Mouse (Mus musculus): Measurements from ENCODE around the gene Gm2a. TPM values are rescaled to one million over a fixed set of nuclear protein-coding genes. Genes with fewer than 3 reads are reported as not detected.
"Not testable (repeated sequence)": the region's sequence is repeated elsewhere in the genome, so short reads cannot be mapped to it uniquely, and the experiment has no call there.

Gm2a gene
- polyA plus RNA-seq, 1 experiment = 53.0 TPM

DNA sequence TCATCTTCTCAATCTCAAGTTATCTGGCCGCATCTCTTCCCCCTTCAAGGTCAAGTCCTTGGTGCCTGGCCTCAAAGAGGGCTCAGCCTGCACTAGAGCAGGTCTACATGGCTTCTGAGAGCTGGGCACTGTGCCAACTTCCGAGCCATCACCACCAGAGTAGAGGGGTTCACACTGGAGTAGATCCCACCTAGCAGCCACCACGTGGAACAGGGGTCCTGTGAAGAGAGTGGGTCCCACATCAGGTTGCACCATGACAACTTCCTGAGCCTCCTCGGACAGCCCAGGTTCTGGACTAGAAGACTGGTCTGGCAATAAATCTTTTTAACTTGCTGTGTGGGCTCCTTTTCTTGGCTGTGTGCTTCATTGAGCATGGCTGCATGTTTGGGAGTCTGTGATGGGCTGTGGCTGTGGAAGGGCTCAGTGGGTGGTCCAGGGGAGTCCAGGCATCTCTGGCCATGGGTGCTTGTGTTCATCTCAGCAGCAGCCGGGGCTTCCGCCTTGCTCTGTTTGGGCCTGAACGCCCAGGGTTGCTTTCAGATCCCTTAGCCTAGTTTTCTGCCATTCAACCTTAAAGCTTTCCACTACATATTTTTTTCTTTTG, 12.8 kb downstream of the Gm2a start:
- DNase-seq = no peak
- Histone ChIP-seq H3K4me1 (ENCODE audit: control insufficient read depth, insufficient read depth, low read length) (no peaks in the 10 kb centered on the region; the same call in 1 of the 2 replicates), H3K27me3 (ENCODE audit: control insufficient read depth, insufficient read depth, low read length) (no peaks in the 10 kb centered on the region), H3K27ac (ENCODE audit: insufficient read depth, low read length) (no peak overlapping the region), H3K4me3 (replicated peaks; ENCODE audit: insufficient read depth, low read depth, low read length) (no peak overlapping the region)
- WGBS = 56% methylated on average over 7 of the region's 7 CpGs
- no peak for TF ChIP-seq CTCF (IDR thresholded peaks at IDR 0.05; ENCODE audit: borderline replicate concordance, insufficient read depth, low read depth, low read length)
- no peak for TF ChIP-seq POLR2A (IDR thresholded peaks at IDR 0.05; ENCODE audit: borderline replicate concordance, insufficient read depth, low read length)

DNA sequence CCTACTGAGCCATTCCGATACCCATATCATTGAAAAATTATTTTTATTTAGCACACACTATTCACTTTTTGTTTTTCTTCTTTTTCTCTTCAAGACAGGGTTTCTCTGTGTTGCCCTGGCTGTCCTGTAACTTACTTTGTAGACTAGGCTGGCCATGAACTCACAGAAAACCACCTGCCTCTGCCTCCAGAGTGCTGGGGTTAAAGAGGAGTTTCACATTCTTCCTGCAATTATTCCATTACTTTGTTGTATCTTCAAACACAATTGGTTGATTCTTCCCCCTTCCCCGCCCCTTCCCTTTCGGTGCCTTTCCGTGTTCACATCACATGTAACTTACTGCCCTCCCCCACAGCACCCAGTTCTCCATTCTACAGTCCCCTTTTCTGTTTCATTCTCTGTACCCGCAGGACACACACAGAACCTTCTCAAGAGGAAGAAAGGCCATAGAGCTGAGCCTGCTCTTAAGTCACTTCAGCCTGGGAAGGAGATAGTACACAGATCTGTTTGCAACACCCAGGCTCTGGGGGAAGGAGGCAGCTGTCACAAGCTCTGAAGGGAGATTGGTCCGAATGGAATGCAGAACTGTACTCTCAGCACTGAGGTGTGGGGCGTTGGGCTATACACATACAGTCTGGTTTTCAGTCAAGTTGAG, 15.4 kb downstream of the Gm2a start:
- no peaks in the 10 kb centered on the region for H3K27me3 ChIP-seq (ENCODE audit: control insufficient read depth, insufficient read depth, low read length)
- no peak overlapping the region for H3K4me3 ChIP-seq (replicated peaks; ENCODE audit: insufficient read depth, low read depth, low read length)
- no peak for DNase-seq
- TF ChIP-seq POLR2A (IDR thresholded peaks at IDR 0.05; ENCODE audit: borderline replicate concordance, insufficient read depth, low read length) = no peak
- TF ChIP-seq CTCF (IDR thresholded peaks at IDR 0.05; ENCODE audit: borderline replicate concordance, insufficient read depth, low read depth, low read length) = no peak
- WGBS = 74% methylated on average over 7 of the region's 7 CpGs
- H3K4me1 ChIP-seq (ENCODE audit: control insufficient read depth, insufficient read depth, low read length) = no peaks in the 10 kb centered on the region; the same call in 1 of the 2 replicates
- H3K27ac ChIP-seq (ENCODE audit: insufficient read depth, low read length) = no peak overlapping the region

DNA sequence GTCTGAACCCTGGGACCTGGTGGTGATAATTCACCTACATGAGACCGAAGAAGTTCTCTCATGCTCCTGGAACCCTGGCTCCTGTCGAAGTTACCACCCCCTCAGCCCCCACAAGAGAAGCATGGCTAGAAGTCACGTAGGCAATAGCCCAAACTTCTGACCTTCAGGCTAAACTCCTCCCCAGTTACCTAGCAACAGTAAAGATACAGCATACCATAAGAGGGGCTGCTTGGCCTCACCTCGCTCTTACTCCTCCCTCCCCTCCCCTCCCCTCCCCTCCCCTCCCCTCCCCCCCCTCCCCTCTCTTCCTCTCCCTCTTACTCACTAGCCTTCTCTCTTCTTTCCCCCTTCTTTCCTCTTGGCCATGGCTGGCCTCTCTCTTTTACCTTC, 15.9 kb downstream of the Gm2a start:
- H3K27me3 ChIP-seq (ENCODE audit: control insufficient read depth, insufficient read depth, low read length); DNase-seq; H3K27ac ChIP-seq (ENCODE audit: insufficient read depth, low read length); H3K4me3 ChIP-seq (replicated peaks; ENCODE audit: insufficient read depth, low read depth, low read length); H3K4me1 ChIP-seq (ENCODE audit: control insufficient read depth, insufficient read depth, low read length): not testable (repeated sequence)
- 64% methylated on average over 4 of the region's 4 CpGs for WGBS

DNA sequence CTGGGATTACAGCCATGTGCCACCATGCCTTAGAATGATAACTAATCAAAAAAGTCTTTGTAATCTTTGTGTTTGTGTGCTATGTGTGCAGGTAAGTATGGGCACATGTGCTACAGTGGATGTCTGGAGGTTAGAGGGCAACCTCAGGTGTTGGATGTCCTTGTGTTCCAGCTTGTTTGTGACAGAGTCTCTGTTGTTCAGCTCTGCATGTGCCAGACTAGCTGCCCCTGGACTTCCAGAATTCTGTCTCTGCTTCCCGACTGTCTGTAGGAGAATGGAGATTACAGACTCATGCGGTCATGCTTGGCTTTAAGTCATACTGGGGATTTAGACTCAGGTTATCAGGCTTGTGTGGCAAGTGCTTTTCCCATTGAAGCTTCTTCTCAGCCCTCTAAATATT, 16.4 kb downstream of the Gm2a start:
- TF ChIP-seq CTCF (IDR thresholded peaks at IDR 0.05; ENCODE audit: borderline replicate concordance, insufficient read depth, low read depth, low read length) (no peak), POLR2A (IDR thresholded peaks at IDR 0.05; ENCODE audit: borderline replicate concordance, insufficient read depth, low read length) (no peak)
- no peak for DNase-seq
- no peaks in the 10 kb centered on the region for H3K27me3 ChIP-seq (ENCODE audit: control insufficient read depth, insufficient read depth, low read length)
- WGBS = 58% methylated on average over 2 of the region's 2 CpGs
- H3K27ac ChIP-seq (ENCODE audit: insufficient read depth, low read length) = no peak overlapping the region
- no peaks in the 10 kb centered on the region; the same call in 1 of the 2 replicates for H3K4me1 ChIP-seq (ENCODE audit: control insufficient read depth, insufficient read depth, low read length)
- H3K4me3 ChIP-seq (replicated peaks; ENCODE audit: insufficient read depth, low read depth, low read length) = no peak overlapping the region

DNA sequence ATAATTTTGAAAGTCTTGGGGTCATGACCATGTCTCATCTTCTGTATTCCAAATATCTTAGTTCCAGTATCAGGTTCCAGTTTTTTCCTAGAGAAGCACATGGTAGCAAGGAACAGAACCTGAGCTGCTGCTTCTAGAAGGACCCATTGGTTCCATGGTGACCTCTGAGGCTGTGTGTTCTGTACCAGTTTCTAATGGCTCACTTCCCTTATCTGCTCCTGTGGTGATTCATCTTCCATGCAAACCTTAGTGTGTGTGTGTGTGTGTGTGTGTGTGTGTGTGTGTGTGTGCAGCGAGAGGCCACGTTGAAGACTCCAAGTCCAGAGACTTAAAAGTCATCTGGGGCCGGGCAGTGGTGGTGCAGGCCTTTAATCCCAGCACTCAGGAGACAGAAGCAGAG, 18.1 kb downstream of the Gm2a start:
- Histone ChIP-seq H3K4me1 (ENCODE audit: control insufficient read depth, insufficient read depth, low read length) (no peaks in the 10 kb centered on the region), H3K4me3 (replicated peaks; ENCODE audit: insufficient read depth, low read depth, low read length) (no peak overlapping the region), H3K27ac (ENCODE audit: insufficient read depth, low read length) (no peak overlapping the region), H3K27me3 (ENCODE audit: control insufficient read depth, insufficient read depth, low read length) (no peaks in the 10 kb centered on the region)
- DNase-seq = no peak
- WGBS = 97% methylated on average over 3 of the region's 3 CpGs
- TF ChIP-seq CTCF (IDR thresholded peaks at IDR 0.05; ENCODE audit: borderline replicate concordance, insufficient read depth, low read depth, low read length) = no peak
- no peak for TF ChIP-seq POLR2A (IDR thresholded peaks at IDR 0.05; ENCODE audit: borderline replicate concordance, insufficient read depth, low read length)

DNA sequence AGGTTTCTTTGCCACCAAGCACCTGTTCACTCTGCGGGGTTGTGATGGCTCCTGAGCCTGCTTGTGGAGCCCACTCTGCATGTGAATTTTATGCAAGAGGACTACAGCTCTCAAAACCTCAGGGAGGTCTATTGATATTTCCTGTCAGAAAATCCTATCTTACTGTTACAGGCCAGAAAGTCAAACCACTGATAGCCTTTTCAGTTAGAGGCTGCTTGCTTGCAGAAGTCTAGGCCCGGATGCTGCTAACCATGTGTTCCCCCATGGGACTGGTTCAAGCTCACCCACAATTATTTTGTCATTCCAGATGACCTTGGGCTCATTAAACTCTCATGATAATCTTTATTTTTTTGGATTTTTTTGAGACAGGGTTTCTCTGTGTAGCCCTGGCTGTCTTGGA, 19.1 kb downstream of the Gm2a start:
- Histone ChIP-seq H3K4me3 (replicated peaks; ENCODE audit: insufficient read depth, low read depth, low read length) (no peak overlapping the region), H3K4me1 (ENCODE audit: control insufficient read depth, insufficient read depth, low read length) (no peaks in the 10 kb centered on the region), H3K27me3 (ENCODE audit: control insufficient read depth, insufficient read depth, low read length) (no peaks in the 10 kb centered on the region), H3K27ac (ENCODE audit: insufficient read depth, low read length) (no peak overlapping the region)
- no peak for DNase-seq
- no peak for TF ChIP-seq CTCF (IDR thresholded peaks at IDR 0.05; ENCODE audit: borderline replicate concordance, insufficient read depth, low read depth, low read length)
- no peak for TF ChIP-seq POLR2A (IDR thresholded peaks at IDR 0.05; ENCODE audit: borderline replicate concordance, insufficient read depth, low read length)
- WGBS = 86% methylated on average over 2 of the region's 2 CpGs

DNA sequence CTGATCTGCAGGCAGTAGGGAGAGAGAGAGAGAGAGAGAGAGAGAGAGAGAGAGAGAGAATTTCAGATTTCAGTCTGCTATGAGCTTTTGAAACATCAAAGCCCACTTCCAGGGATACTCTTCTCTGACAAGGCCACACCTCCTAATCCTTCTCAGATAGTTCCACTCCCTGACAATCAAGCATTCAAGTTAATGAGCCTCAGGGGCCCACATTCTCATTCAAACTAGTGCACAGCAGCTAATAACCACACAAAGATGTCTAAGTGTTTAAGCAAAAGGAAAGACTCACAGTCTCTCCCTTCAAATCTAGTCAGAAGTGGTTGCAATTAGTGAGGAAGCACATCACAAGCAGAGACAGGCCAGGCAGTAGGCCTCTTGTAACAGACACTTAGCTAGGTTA, 22.4 kb downstream of the Gm2a start:
- Histone ChIP-seq H3K4me3 (replicated peaks; ENCODE audit: insufficient read depth, low read depth, low read length) (no peak overlapping the region), H3K27me3 (ENCODE audit: control insufficient read depth, insufficient read depth, low read length) (no peaks in the 10 kb centered on the region), H3K4me1 (ENCODE audit: control insufficient read depth, insufficient read depth, low read length) (no peaks in the 10 kb centered on the region), H3K27ac (ENCODE audit: insufficient read depth, low read length) (no peak overlapping the region)
- DNase-seq = no peak
- TF ChIP-seq POLR2A (IDR thresholded peaks at IDR 0.05; ENCODE audit: borderline replicate concordance, insufficient read depth, low read length) = no peak

DNA sequence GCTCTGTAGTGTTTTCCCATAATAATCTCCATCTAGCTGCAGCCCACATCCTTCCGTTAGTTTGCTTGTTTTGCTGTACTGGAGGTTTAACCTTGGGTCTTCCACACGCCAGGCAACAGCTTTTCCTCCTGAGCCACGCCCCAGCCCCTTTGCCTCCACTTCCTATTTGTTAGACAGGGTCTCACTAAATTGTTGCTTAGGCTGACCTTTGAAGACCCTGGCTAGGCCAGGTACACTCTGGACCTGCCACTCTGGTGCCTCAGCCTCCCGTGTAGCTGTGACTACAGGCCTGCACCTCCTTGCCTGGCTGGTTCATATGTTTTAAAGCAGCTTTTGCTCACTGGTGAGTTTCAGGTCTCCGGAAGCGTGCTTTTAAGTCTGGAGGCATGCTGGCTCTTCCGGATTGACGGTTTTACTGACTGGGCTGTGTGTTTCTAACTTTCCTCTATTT, 22.9 kb downstream of the Gm2a start:
- Histone ChIP-seq H3K27ac (ENCODE audit: insufficient read depth, low read length) (no peak overlapping the region), H3K27me3 (ENCODE audit: control insufficient read depth, insufficient read depth, low read length) (no peaks in the 10 kb centered on the region), H3K4me1 (ENCODE audit: control insufficient read depth, insufficient read depth, low read length) (no peaks in the 10 kb centered on the region), H3K4me3 (replicated peaks; ENCODE audit: insufficient read depth, low read depth, low read length) (no peak overlapping the region)
- TF ChIP-seq POLR2A (IDR thresholded peaks at IDR 0.05; ENCODE audit: borderline replicate concordance, insufficient read depth, low read length) = no peak
- TF ChIP-seq CTCF (IDR thresholded peaks at IDR 0.05; ENCODE audit: borderline replicate concordance, insufficient read depth, low read depth, low read length) = no peak
- 82% methylated on average over 8 of the region's 8 CpGs for WGBS
- no peak for DNase-seq
